Mouse (Mus musculus) lung, postnatal 0 days (tissue): ENCODE measurements around the gene Limd2.

ENCODE experiments used
- CTCF ChIP-seq: IDR thresholded peaks from 2 replicates; pipeline ENCODE4 v1.5.1; 2016; ENCODE audit warnings: antibody characterized with exemption, mild to moderate bottlenecking
- EP300 ChIP-seq: IDR thresholded peaks from 2 replicates; pipeline ENCODE4 v1.6.1; 2016; ENCODE audit warnings: antibody characterized with exemption, mild to moderate bottlenecking, control low read depth

- TF ChIP-seq CTCF = no peak
- no peak for TF ChIP-seq EP300
Measured at GRCm38 (mm10) chr11:106179711-106180448, 19.2 kb upstream of the Limd2 start.
